Mouse (Mus musculus) stomach, embryonic 14.5 days (tissue): ENCODE data around the gene Intu. TPM values are rescaled to one million over a fixed set of nuclear protein-coding genes. Genes with fewer than 3 reads are reported as not detected.

Experiments
- ATAC-seq: fragments of 200-750 bp; cut with Nextera tagmentation; 2 replicates; pipeline ENCODE4 v1.8.0; 2017; ENCODE audit warnings: low read depth, moderate TSS enrichment; ENCODE audit not compliant: insufficient number of reproducible peaks, insufficient read depth, low FRiP score
- H3K27ac ChIP-seq: fragments of 300-500 bp; sonication (generic); 2 replicates; pipeline ENCODE4 v1.5.1; 2014; ENCODE audit warnings: mild to moderate bottlenecking, low read length, moderate library complexity, mixed read lengths
- H3K27me3 ChIP-seq: fragments of 300-500 bp; sonication (generic); 2 replicates; pipeline ENCODE4 v1.6.1; 2014; ENCODE audit warnings: low read length, control low read depth, mixed read lengths; ENCODE audit not compliant: control insufficient read depth, insufficient read depth
- H3K36me3 ChIP-seq: fragments of 300-500 bp; sonication (generic); 2 replicates; pipeline ENCODE4 v1.6.1; 2014; ENCODE audit warnings: mild to moderate bottlenecking, control low read depth, low read length, moderate library complexity, mixed read lengths; ENCODE audit not compliant: control insufficient read depth, insufficient read depth
- H3K4me1 ChIP-seq: fragments of 300-500 bp; sonication (generic); 2 replicates; pipeline ENCODE4 v1.6.1; 2014; ENCODE audit warnings: low read length, control low read depth, mixed read lengths; ENCODE audit not compliant: control insufficient read depth, insufficient read depth
- H3K4me2 ChIP-seq: fragments of 300-500 bp; sonication (generic); replicated peaks from 2 replicates; pipeline ENCODE4 v1.6.1; 2014; ENCODE audit warnings: low read depth, low read length, control low read depth
- H3K4me3 ChIP-seq: fragments of 300-500 bp; sonication (generic); 2 replicates; pipeline ENCODE4 v1.5.1; 2014; ENCODE audit warnings: low read depth, low read length, control low read depth
- H3K9ac ChIP-seq: fragments of 300-500 bp; sonication (generic); replicated peaks from 2 replicates; pipeline ENCODE4 v1.6.1; 2014; ENCODE audit warnings: low read depth, mild to moderate bottlenecking, control low read depth, low read length, moderate library complexity, mixed read lengths
- H3K9me3 ChIP-seq: fragments of 300-500 bp; sonication (generic); 2 replicates; pipeline ENCODE4 v1.6.1; 2016; ENCODE audit warnings: low read depth, low read length, control low read depth; ENCODE audit not compliant: control insufficient read depth
- WGBS: fragments of 180-500 bp; shearing (Covaris S2); extraction: QIAGEN DNeasy Blood & Tissue Kit; methylation state at CpG from one replicate; pipeline ENCODE4 v1.1.7; 2014; 5-methylcytosine and 5-hydroxymethylcytosine counted together
- polyA plus RNA-seq: library from polyadenylated mRNA; unstranded; fragments of >200 nt; fragmentation: Nextera tagmentation; extraction: Ambion mirVana; gene quantifications from 2 replicates; pipeline ENCODE4 v1.2.1, GENCODE M21; 2014

The Intu gene
- polyA plus RNA-seq, 1 experiment from 2014 or later: 3.3 TPM

DNA sequence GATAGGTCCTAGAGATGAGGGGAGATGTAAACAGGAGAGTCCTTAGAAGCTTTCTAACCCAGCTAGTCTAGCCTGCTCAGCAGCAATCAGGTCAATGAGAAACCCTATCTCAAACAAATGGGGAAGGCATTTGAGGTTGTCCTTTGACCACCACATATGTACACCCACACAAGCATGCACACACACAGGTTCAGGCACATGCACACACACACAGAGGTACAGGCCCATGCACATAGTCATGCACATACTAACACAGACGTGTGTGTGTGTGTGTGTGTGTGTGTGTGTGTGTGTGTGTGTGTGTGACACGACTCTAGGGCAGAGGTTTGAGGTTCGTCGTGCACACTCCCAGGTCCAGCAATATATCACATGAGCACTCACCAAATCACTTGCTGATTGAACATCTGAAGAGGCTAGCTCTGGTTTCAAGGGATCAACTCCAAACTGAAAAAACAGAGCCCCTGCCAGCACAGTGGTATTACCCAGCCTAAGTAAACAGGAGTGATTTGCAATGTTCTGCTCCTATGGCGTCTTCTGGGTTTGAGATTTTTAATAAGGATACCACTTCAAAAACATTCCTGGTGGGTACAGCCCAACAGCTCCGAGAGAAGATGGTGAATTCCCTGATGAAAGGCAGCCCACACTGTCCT, 22.0 kb upstream of the Intu start:
- H3K4me2 ChIP-seq: no peak overlapping the region
- 73% methylated on average over 6 of the region's 6 CpGs for WGBS
- no peak for ATAC-seq

DNA sequence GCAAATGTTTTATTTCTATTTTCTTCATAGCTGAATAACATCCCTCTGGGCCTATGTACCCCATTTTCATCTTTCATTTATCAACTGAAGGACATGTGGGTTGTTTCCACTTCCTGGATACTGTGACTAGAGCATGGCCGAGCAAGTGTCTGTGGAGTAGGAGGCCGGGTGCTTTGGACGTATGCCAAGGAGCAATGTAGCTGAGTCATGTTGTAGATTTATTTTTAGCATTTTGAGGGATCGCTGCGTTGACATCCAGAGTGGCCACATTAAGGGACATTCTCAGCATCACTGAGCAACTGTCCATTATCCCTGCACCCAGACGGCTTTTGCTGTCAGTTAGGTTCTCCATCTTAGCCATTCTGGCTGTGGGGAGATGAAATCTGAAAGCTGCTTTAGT, 20.5 kb upstream of the Intu start:
- H3K4me3 ChIP-seq: no peak overlapping the region
- no peaks in the 10 kb centered on the region for H3K27me3 ChIP-seq
- H3K9me3 ChIP-seq: no peaks in the 10 kb centered on the region
- no peaks in the 10 kb centered on the region for H3K36me3 ChIP-seq
- H3K4me2 ChIP-seq: no peak overlapping the region
- H3K27ac ChIP-seq: no peak overlapping the region
- no peak for ATAC-seq
- 42% methylated on average over 6 of the region's 6 CpGs for WGBS
- no peak overlapping the region for H3K9ac ChIP-seq
- H3K4me1 ChIP-seq: no peaks in the 10 kb centered on the region

More for the DNA sequence above, 22.0 kb upstream of the Intu start:
- H3K4me3 ChIP-seq: no peak overlapping the region
- no peaks in the 10 kb centered on the region for H3K9me3 ChIP-seq
- H3K9ac ChIP-seq: no peak overlapping the region
- H3K36me3 ChIP-seq: no peaks in the 10 kb centered on the region
- H3K27ac ChIP-seq: no peak overlapping the region
- no peaks in the 10 kb centered on the region for H3K27me3 ChIP-seq
- no peaks in the 10 kb centered on the region for H3K4me1 ChIP-seq

DNA sequence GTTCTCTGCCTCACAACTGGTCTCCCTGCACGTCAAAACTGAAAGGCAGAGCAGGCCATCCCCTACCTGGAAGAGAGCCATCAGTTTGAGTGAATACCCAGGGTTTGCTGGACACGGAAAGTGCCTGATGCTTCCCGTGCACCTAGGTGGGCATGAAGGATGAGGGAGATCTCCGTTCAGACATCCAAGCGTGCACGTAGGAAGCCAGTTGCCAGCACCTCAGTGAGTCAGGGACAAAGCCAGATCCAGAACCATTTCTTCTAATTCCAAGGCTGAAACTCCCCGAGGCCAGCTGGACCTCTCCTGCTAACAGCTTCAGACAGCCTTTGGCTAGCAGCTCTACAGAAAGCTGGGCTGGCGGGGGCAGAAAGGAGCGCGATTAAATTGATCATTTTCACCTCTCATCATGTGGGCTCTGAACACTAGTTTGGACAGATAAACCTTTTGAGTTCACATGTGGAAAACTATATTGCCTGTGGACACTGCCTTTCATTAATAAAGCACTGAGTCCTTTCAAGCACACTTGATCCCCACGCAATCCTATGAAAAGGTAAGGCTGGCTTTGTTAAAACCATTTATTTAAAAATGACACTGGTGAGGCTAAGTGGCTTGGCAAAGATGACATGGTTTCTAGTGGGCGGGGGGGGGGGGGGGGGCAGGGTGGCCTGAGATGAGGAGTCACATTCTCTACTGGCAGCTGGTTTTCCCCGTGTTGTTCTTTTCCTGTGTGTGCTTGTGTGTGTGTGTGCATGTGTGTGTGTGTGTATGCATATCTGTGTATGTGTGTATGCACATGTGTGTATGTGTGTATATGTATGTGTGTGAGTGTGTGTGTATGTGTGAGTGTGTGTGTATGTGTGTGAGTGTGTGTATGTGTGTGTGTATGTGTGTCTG, 17.9 kb upstream of the Intu start:
- WGBS: 80% methylated on average over 13 of the region's 13 CpGs
- Histone ChIP-seq H3K4me3 (no peak overlapping the region), H3K4me2 (no peak overlapping the region), H3K36me3 (no peaks in the 10 kb centered on the region), H3K9ac (no peak overlapping the region), H3K27ac (no peak overlapping the region), H3K4me1 (no peaks in the 10 kb centered on the region), H3K27me3 (no peaks in the 10 kb centered on the region), H3K9me3 (no peaks in the 10 kb centered on the region)
- no peak for ATAC-seq

DNA sequence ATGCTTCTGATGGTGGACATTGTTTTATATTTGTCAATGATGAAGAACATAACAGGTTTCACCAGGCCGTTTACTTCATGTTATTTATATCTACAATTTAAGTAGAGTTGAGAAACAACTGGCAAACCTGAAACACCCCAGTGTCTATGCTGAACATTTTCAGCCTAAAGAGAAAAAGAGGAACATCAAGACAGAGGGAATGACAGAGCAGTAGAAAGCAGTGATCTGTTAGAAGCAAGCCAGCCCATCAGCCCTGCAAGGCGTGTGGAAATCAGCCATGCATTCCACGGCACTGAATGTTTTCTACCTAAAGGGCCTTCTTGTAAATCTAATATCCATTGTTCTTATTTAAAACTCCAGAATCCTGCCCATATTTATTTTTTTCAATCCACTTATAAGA, 12.8 kb upstream of the Intu start:
- no peak overlapping the region for H3K9ac ChIP-seq
- H3K36me3 ChIP-seq: no peaks in the 10 kb centered on the region
- WGBS: 78% methylated on average over 3 of the region's 3 CpGs
- no peaks in the 10 kb centered on the region for H3K9me3 ChIP-seq
- no peak overlapping the region for H3K27ac ChIP-seq
- H3K4me1 ChIP-seq: no peaks in the 10 kb centered on the region
- H3K27me3 ChIP-seq: no peaks in the 10 kb centered on the region
- no peak for ATAC-seq
- no peak overlapping the region for H3K4me2 ChIP-seq
- H3K4me3 ChIP-seq: no peak overlapping the region

DNA sequence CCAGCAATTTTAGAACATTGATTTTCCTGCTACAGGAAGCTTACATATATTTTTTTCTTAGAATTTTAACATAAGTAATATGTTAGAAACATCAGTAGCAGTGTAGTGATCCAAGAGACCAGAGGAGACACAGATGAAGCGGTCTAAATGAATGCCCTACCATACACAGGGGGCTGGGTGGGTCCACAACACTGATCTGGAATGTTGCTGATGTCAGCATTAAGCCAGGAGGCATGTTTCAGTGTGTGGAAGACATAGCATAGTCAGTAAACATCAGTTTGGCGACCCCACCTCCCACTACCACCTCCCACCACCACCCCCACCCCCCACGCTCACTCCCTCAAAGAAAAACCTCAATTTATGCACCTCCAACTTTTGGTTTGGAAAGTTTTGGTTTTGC, 11.5 kb upstream of the Intu start:
- no peak overlapping the region for H3K4me3 ChIP-seq
- no peaks in the 10 kb centered on the region for H3K4me1 ChIP-seq
- no peak for ATAC-seq
- no peaks in the 10 kb centered on the region for H3K36me3 ChIP-seq
- no peak overlapping the region for H3K4me2 ChIP-seq
- H3K9me3 ChIP-seq: no peaks in the 10 kb centered on the region
- no peak overlapping the region for H3K9ac ChIP-seq
- no peaks in the 10 kb centered on the region for H3K27me3 ChIP-seq
- WGBS: 82% methylated on average over 3 of the region's 3 CpGs
- H3K27ac ChIP-seq: no peak overlapping the region

DNA sequence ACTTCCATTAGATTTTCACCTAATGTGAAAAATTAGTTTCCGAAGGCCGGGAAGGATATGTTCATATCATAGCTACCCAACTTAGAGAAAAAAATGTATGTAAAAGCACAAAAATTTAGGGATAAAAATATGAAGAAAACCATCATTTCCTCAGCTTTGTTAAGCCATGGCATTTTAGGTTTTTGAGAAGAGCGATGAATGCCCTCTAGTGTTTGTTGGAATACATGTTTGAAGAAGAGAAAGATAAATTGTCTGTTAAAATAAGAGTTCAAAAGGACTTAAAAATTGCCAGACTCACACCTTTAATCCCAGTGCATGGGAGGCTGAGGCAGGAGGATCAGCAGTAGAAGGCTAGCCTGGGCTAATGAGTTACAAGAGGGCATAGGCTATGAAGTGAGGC, 10.5 kb upstream of the Intu start:
- Histone ChIP-seq H3K9me3 (no peaks in the 10 kb centered on the region), H3K4me2 (no peak overlapping the region), H3K4me3 (no peak overlapping the region), H3K9ac (no peak overlapping the region), H3K36me3 (no peaks in the 10 kb centered on the region), H3K27ac (no peak overlapping the region), H3K27me3 (no peaks in the 10 kb centered on the region), H3K4me1 (no peaks in the 10 kb centered on the region)
- 90% methylated on average over 3 of the region's 3 CpGs for WGBS
- no peak for ATAC-seq

DNA sequence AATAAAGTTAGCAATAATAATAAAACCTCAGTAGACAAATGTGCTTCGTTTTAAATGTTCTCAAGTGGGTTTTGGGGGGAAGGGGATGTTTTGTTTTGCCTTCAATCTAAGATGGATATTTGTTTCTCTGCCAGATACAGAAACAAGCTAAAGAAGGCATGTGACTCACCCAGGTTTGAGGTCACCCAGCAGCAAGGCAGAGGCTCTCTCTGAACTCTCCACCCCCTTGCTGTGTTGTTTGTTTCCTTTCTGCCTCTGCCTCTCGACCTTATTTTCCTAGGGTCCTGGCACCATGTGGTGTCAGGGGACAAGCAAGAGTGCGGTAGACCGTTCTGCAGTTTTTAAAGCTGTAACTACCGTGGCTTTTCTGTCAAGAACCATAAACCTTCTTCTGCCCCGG, 8.6 kb upstream of the Intu start:
- 39% methylated on average over 6 of the region's 6 CpGs for WGBS
- no peaks in the 10 kb centered on the region for H3K9me3 ChIP-seq
- ATAC-seq: no peak
- no peaks in the 10 kb centered on the region for H3K27me3 ChIP-seq
- no peak overlapping the region for H3K9ac ChIP-seq
- H3K4me3 ChIP-seq: no peak overlapping the region
- H3K4me1 ChIP-seq: no peaks in the 10 kb centered on the region
- H3K27ac ChIP-seq: no peak overlapping the region
- H3K36me3 ChIP-seq: no peaks in the 10 kb centered on the region
- H3K4me2 ChIP-seq: 0 out of 2 replicates have a peak overlapping the region, but pooled peaks have one; percentile 5

DNA sequence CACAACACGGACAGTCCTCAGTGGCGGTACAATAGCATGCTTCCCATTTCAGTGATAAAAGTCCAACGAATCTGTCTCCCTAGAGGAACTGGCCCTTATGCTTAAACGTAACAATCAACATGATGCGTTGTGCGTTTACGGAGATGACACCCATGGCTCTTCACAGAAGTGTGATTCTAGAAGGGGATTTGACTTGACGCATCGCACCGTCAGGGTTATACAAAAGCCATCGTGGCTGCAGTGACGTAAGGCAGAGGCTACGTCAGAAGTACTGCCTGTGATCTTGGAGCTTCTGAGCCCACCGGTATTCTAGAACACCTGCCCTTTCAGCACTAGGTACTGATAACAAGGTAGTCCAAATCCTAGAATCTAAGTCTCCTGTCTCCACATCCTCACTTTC, 8.2 kb upstream of the Intu start:
- H3K4me2 ChIP-seq: peak overlapping the region; percentile 5; the same call in 1 of the 2 replicates
- WGBS: 57% methylated on average over 14 of the region's 14 CpGs
- no peak for ATAC-seq
- no peaks in the 10 kb centered on the region for H3K9me3 ChIP-seq
- H3K27ac ChIP-seq: no peak overlapping the region
- H3K27me3 ChIP-seq: no peaks in the 10 kb centered on the region
- no peaks in the 10 kb centered on the region; the same call in 1 of the 2 replicates for H3K4me1 ChIP-seq
- H3K9ac ChIP-seq: no peak overlapping the region
- H3K4me3 ChIP-seq: no peak overlapping the region
- H3K36me3 ChIP-seq: no peaks in the 10 kb centered on the region
